Mouse (Mus musculus) thymus, postnatal 10 days (tissue): ENCODE measurements around the gene 4833427G06Rik.
"Not testable (repeated sequence)": the region's sequence is repeated elsewhere in the genome, so short reads cannot be mapped to it uniquely, and the experiment has no call there.

ENCODE experiments used
- DNase-seq, 2 experiments: peaks; one replicate each; pipeline ENCODE4 v3.0.0; 2021; ENCODE audit warnings: low spot score in 2 of 2

4833427G06Rik gene

DNA sequence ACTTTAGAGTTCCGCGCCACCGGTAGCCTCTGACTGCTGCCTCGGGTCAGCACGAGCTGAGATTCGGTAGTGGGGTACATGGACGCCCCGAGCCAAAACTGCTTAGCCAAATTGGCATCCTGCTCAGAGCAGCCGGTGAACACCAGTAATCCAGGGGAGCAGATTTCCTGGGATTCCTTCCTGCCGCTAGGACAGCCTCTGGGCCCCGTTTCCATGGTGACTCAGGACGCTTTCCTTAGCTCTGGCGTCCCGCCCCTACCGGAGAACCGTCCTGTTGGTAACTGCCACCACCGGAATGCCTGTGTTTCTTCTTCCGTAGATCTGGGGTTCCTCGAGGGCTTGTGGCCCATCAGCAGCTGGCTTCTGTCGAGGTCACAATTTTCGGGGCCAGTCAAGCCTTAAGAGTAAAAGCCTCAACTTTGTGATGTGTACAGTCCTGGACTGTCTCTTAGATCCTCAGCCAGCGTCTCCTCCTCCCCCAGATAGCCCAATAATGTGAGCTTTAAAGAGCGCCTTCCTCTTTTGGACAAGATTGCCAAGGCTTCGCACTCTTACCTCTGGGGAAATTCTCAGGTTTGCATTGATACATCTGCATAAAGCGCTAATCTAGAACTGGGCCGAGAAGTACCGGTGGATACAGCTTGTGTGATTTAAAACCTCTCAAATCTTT is at the start of gene 4833427G06Rik:
Gene 4833427G06Rik (minus strand): TSS at position 323 of the 670 bp plus-strand sequence.
- no peak for DNase-seq

- DNase-seq: no peak
These were observed 45.4 kb upstream of the 4833427G06Rik start for GRCm38 (mm10) chr9:51147294-51147693.

- DNase-seq: no peak
These were observed 44.6 kb upstream of the 4833427G06Rik start for GRCm38 (mm10) chr9:51146496-51146895.

GRCm38 (mm10) chr9:51144218-51144617 is 42.3 kb upstream of the 4833427G06Rik start:
- no peak for DNase-seq

DNA sequence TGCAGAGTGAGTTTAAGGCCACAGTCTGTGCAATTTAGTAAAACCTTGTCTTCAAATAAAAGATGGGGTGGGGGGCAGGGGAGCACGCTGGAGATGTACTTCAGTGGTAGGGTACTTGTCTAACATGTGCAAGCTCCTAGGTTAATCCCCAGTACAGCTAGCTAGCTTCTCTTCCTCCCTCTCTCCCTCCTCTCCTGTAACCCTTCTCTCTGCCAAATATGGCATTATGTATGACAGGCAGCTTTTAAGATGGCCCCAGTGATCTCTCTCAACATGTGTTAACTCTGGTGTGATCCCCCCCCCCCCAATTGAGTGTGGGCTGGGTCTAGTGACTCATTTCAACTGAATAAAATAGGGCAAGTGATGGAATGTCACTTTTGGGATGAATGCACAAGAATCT is 41.6 kb upstream of the 4833427G06Rik start:
- DNase-seq: no peak

GRCm38 (mm10) chr9:51140711-51141110 is 38.8 kb upstream of the 4833427G06Rik start:
- DNase-seq: no peak

- not testable (repeated sequence) for DNase-seq
These were observed 37.5 kb upstream of the 4833427G06Rik start for GRCm38 (mm10) chr9:51139401-51139800.

DNA sequence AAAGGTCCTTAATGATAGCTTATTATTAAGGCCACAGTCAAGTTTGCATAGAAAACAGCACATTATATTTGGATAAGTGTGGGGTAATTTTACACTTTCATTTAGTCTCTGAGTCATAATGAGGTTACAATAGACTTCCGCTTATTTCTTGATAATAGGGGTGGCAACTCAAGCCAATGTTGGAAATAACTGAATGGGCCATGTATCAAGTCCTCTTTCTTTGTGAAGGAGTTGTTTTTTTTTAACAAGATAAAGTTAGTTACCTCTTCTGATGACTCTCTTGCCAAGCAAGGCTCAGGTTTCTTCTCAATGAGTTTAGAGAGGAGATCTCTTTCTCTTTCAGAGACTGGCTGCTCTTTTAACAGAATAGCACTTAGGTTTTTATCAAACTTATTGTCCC is 36.4 kb upstream of the 4833427G06Rik start:
- no peak for DNase-seq

GRCm38 (mm10) chr9:51137836-51138235 is 36.0 kb upstream of the 4833427G06Rik start:
- DNase-seq: no peak

GRCm38 (mm10) chr9:51137432-51137831 is 35.6 kb upstream of the 4833427G06Rik start:
- no peak for DNase-seq

DNA sequence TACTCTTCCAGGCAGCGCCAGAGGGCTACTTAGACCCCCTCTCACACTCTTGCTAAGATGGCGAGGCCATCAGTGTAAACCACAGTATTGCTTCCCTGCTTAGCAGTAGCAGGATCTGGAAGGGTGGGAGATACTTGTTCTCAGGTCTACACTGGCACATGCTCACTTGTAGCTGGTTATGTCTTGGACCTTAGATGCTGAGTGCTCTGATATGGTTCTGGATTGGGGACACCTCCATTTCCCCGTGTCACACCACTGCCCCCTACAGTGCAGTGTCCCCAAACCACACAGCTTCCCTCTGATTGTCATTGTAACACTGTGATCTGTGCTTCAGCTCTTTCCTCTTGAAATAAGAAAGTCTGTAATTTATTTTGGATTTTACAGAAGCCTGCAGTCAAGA is 35.1 kb upstream of the 4833427G06Rik start:
- no peak for DNase-seq

DNA sequence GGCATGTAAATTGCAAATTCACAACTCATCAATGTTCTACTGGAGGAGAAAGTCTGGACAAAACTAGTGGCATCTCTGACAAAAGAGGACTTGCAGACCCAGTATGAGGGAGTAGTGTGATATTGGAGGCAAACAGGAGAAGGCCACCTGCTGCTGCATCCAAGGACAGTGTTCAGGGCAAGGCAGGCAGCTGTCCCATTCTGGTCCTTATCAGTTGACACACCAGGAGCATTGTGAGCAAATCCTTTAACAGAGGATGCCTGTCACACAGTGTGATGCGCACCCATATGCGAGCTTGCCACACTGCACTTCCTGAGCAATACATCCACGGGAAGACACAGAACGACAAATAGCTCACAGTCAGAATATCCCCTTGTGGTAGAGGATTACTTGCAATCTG is 12.9 kb upstream of the 4833427G06Rik start:
- no peak for DNase-seq

DNA sequence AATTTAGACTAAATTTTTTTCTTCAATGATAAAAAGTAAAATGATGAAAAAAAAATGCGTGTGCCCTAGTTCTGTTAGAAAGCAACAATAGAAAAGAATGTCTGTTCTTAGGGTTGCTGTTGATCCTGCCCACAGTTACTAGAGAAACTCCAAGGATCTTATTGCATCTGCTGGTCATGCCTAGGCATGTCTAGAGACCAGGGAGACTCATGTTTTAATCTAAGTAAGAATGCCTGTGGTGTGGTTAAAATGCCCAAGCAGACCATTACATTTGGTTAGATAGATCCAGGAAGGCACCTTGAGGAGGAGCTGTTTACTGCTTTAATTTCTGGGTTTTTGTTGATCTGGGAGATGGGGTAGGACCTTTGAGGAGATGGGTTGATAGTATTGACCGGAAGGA is 3.9 kb upstream of the 4833427G06Rik start:
- DNase-seq: no peak

GRCm38 (mm10) chr9:51103808-51104514 is 2.1 kb upstream of the 4833427G06Rik start:
- DNase-seq: no peak

DNA sequence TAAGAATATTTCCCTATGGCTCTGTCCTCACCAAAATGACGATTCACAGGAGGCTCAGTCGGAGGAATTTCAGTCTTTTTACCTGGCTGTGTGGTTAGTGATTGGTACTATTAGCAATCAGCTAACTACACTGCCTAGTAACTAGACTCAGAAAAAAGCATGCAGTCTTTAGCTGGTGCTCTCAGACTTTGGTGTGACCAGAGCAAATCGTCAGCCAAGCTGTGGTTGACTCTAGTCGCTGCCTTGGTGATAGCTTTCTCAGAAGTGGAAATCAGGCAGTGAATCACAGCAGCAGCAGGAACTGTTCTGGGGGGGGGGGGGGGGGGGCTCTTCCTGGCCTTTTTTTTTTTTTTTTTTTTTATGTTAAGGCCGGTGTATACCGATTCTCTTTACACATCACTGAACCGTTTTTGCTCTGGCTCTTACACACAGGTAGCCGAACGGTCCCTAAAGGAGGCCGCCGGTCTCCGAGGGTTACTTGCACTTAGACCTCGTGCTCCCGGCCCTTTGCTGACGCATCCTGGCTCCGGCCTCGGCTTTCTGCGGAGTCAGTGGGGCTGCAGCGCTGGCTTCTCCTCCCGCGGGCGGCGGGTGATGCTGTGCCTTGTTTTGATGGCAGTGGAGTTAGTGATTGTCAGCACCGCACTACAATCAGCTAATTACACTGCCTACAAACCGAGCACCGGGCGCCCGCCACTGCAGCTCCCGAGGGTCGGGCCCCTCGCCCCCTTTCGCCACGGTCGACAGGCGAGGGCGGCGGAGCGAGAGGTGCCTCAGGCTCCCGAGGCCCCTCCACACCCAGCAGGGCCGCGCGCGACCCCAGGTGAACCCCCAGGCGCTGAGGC is 1.3 kb upstream of the 4833427G06Rik start:
- DNase-seq: peak in 1 of 2 experiments; percentile 9

- DNase-seq: no peak
These were observed 5.6 kb downstream of the 4833427G06Rik start for GRCm38 (mm10) chr9:51096306-51096705.

- no peak for DNase-seq
These were observed 8.2 kb downstream of the 4833427G06Rik start for GRCm38 (mm10) chr9:51093697-51094096.

DNA sequence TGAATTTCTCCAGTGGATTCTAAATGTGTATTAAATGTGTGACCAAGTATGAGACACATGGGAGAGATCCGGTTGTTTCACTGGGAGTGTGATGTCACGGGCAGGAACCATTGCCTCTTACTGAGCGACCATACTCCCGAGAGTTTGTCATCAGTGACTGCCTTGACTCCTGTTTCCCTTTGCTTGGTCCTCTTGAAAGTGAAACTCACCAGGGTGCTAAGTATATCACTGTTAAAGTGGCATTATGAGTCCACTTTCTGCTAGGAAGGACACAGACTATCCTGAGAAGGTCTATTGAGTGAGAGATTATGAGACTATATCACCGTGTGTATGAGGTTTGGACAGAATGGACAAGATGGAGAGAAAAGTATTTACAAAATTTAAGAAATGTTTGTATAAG is 20.3 kb downstream of the 4833427G06Rik start:
- DNase-seq: no peak

- peak; percentile 9 to 33 for DNase-seq
These were observed 24.9 kb downstream of the 4833427G06Rik start, which contains the start of gene Layn for GRCm38 (mm10) chr9:51076979-51077315. Gene Layn (minus strand): TSS chr9:51077094.

DNA sequence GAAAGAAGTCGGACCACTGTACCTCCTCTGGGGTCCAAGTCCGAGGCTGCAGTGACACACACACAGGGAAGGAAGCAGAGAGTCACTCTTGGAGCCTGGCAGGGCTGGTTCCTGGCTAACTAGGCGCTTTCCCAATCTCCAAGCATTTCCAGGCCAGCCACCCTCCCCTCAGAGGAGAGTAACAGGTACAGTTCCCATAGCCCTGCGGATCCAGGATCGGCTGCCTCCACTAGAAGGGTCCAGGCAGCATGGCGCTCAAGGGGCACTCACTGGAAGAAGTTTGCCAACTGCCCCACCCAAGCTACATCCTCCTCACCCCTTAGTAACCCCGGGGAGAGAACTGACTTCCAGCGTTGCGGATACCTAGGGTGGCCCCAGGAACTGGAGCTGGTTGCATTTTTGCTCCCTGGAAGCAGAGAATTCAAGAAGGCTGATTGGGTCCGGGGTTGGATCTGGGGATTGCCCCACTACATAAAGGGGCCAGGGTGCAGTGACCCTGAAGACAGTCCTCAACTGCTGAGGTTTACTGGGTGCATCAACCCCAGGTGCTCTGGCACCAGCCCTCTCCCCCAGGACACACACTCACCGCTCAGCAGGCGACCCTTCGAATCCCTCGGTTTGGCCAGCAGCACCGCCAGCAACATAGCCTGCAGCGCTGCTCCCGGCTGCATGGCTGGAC is 25.4 kb downstream of the 4833427G06Rik start:
- DNase-seq: no peak

- DNase-seq: no peak
These were observed 26.1 kb downstream of the 4833427G06Rik start for GRCm38 (mm10) chr9:51075780-51076179.

DNA sequence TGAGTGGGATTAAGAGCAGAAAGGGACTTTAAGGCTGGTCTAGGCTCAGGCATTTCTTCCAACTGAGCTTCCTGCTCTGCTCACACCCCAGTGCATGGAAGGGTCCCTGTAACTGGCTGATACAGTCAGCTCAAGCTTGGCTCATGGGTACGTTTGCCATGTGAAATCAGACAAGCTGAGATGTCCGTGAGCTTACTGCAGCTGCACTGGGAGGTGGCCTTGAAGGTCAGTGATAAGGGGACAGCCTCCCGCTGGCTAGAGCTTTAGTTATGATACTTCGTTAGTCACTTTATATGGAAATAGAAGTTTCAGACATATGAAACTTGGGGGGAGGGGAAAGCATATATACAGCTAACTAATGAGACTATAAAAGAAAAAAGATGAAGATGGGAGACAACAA is 31.1 kb downstream of the 4833427G06Rik start:
- no peak for DNase-seq
